In genomic region chr11:53108798-53109197, GRCm38 (mm10) we compare ENCODE assay signal across 23 mouse cellular contexts.
DNase-seq lines count a peak whose midpoint lies in the region; ATAC-seq and TF ChIP-seq lines count a peak whose summit lies in the region.
"Had no signal": no experiment of that assay in that cellular context is flagged by ENCODE, and none has a peak within 500 bp of the region (broad histone marks: within the 10 kb centered on the region; RNA-seq: fewer than 3 reads in every experiment).

No protein-coding gene starts in this region.

- H3K36me3 ChIP-seq in kidney, adult 2 months (ENCODE audit: control insufficient read depth, insufficient read depth, low read length): no peaks in the 10 kb centered on the region
- H3K36me3 ChIP-seq in intestine, embryonic 15.5 days: no peaks in the 10 kb centered on the region
- no peaks in the 10 kb centered on the region for H3K36me3 ChIP-seq in intestine, postnatal 0 days (ENCODE audit: control insufficient read depth, insufficient read depth)
- H3K36me3 ChIP-seq in midbrain, embryonic 13.5 days: no peaks in the 10 kb centered on the region
- H3K36me3 ChIP-seq: embryonic facial prominence, embryonic 10.5 days; embryonic facial prominence, embryonic 12.5 days; forebrain, embryonic 15.5 days; G1E had no signal

- no peak overlapping the region for H3K4me3 ChIP-seq in kidney, adult 2 months (ENCODE audit: insufficient read depth, low read depth, low read length)
- no peak overlapping the region for H3K4me3 ChIP-seq in intestine, embryonic 15.5 days (replicated peaks)
- no peak overlapping the region for H3K4me3 ChIP-seq in intestine, postnatal 0 days (ENCODE audit: low read depth, low read length)
- no peak overlapping the region for H3K4me3 ChIP-seq in midbrain, embryonic 13.5 days (replicated peaks)
- H3K4me3 ChIP-seq: embryonic facial prominence, embryonic 10.5 days; embryonic facial prominence, embryonic 12.5 days; forebrain, embryonic 13.5 days; forebrain, embryonic 15.5 days had no signal

- no peak overlapping the region for H3K9ac ChIP-seq in intestine, embryonic 15.5 days
- H3K9ac ChIP-seq in intestine, postnatal 0 days (ENCODE audit: low read depth, low read length): no peak overlapping the region
- H3K9ac ChIP-seq in midbrain, embryonic 13.5 days (replicated peaks): no peak overlapping the region
- H3K9ac ChIP-seq: embryonic facial prominence, embryonic 12.5 days; forebrain, embryonic 13.5 days; forebrain, embryonic 15.5 days had no signal

- peaks cover 13% of the 10 kb centered on the region; the same call in 1 of the 2 replicates for H3K4me1 ChIP-seq in kidney, adult 2 months (ENCODE audit: control insufficient read depth, insufficient read depth, low read length)
- H3K4me1 ChIP-seq in intestine, embryonic 15.5 days (replicated peaks): peaks cover 4% of the 10 kb centered on the region; the same call in 1 of the 2 replicates
- peaks cover 9% of the 10 kb centered on the region; the same call in 1 of the 2 replicates for H3K4me1 ChIP-seq in intestine, postnatal 0 days (replicated peaks; ENCODE audit: control insufficient read depth, insufficient read depth, low read length)
- H3K4me1 ChIP-seq in midbrain, embryonic 13.5 days (replicated peaks): no peaks in the 10 kb centered on the region
- H3K4me1 ChIP-seq: forebrain, embryonic 15.5 days had no signal

- H3K9me3 ChIP-seq in intestine, embryonic 15.5 days: no peaks in the 10 kb centered on the region
- H3K9me3 ChIP-seq in intestine, postnatal 0 days (ENCODE audit: control insufficient read depth): no peaks in the 10 kb centered on the region
- H3K9me3 ChIP-seq in midbrain, embryonic 13.5 days: no peaks in the 10 kb centered on the region
- H3K9me3 ChIP-seq: embryonic facial prominence, embryonic 10.5 days; embryonic facial prominence, embryonic 12.5 days; forebrain, embryonic 13.5 days; forebrain, embryonic 15.5 days; G1E had no signal

- peak; percentile 57 for ATAC-seq in intestine, embryonic 15.5 days
- peak; percentile 57 for ATAC-seq in intestine, postnatal 0 days
- no peak for ATAC-seq in megakaryocyte, adult 5-6 weeks (ENCODE audit: poor library complexity, severe bottlenecking)
- ATAC-seq in midbrain, embryonic 13.5 days: no peak
- ATAC-seq: activated CD4-positive, CD25-positive, alpha-beta regulatory T cell, adult 4 months; CD4-positive, CD25-positive, alpha-beta regulatory T cell, adult 4 months; forebrain, embryonic 13.5 days; forebrain, embryonic 15.5 days; Patski had no signal

- peak overlapping the region; percentile 69 for H3K27ac ChIP-seq in kidney, adult 2 months (ENCODE audit: insufficient read depth, low read depth, low read length)
- peak overlapping the region; percentile 67 for H3K27ac ChIP-seq in intestine, embryonic 15.5 days
- no peak overlapping the region; the same call in 1 of the 2 replicates for H3K27ac ChIP-seq in intestine, postnatal 0 days (ENCODE audit: low read depth, low read length)
- no peak overlapping the region for H3K27ac ChIP-seq in midbrain, embryonic 13.5 days
- H3K27ac ChIP-seq: embryonic facial prominence, embryonic 10.5 days; embryonic facial prominence, embryonic 12.5 days; forebrain, embryonic 13.5 days; forebrain, embryonic 15.5 days had no signal

- H3K4me2 ChIP-seq in intestine, embryonic 15.5 days (replicated peaks): no peak overlapping the region
- H3K4me2 ChIP-seq in intestine, postnatal 0 days (replicated peaks; ENCODE audit: low read depth): no peak overlapping the region
- H3K4me2 ChIP-seq in midbrain, embryonic 13.5 days (replicated peaks): no peak overlapping the region
- H3K4me2 ChIP-seq: embryonic facial prominence, embryonic 12.5 days; forebrain, embryonic 13.5 days; forebrain, embryonic 15.5 days had no signal

- TF ChIP-seq POLR2A in kidney, adult 2 months (IDR thresholded peaks at IDR 0.05; ENCODE audit: low read depth, low read length): no peak

- TF ChIP-seq CTCF in kidney, adult 2 months (conservative IDR thresholded peaks at IDR 0.05; ENCODE audit: insufficient read depth, insufficient read length, low read depth, low read length): no peak
- no peak for TF ChIP-seq CTCF in intestine, postnatal 0 days (IDR thresholded peaks at IDR 0.05; ENCODE audit: low read depth)

- DNase-seq in kidney, adult 2 months: no peak
- no peak for DNase-seq in kidney, adult 9 months
- DNase-seq: adrenal gland, adult 8-10 months; adrenal gland, postnatal 14 days; adrenal gland, postnatal 36 days; B cell, adult 2 months; cerebellum, adult 11-12 months; cerebellum, adult 2 months; cerebellum, adult 9-10 months; cerebellum, postnatal 10 days; cerebellum, postnatal 25 days had no signal

- H3K27me3 ChIP-seq in kidney, adult 2 months (replicated peaks; ENCODE audit: control insufficient read depth, insufficient read depth, low read length): no peaks in the 10 kb centered on the region
- H3K27me3 ChIP-seq in intestine, embryonic 15.5 days (replicated peaks): no peaks in the 10 kb centered on the region
- no peaks in the 10 kb centered on the region for H3K27me3 ChIP-seq in intestine, postnatal 0 days (replicated peaks; ENCODE audit: control insufficient read depth, insufficient read depth, low read length)
- peaks cover 3% of the 10 kb centered on the region; the same call in 1 of the 2 replicates for H3K27me3 ChIP-seq in midbrain, embryonic 13.5 days
- H3K27me3 ChIP-seq: embryonic facial prominence, embryonic 12.5 days; forebrain, embryonic 13.5 days; forebrain, embryonic 15.5 days had no signal

- WGBS in kidney, adult 2 months: 84% methylated on average over 6 of the region's 6 CpGs
- 81% methylated on average over 6 of the region's 6 CpGs for WGBS in intestine, embryonic 15.5 days
- 62% methylated on average over 6 of the region's 6 CpGs for WGBS in intestine, postnatal 0 days
- 97% methylated on average over 6 of the region's 6 CpGs for WGBS in midbrain, embryonic 13.5 days

Comparison
In these comparisons a context has a peak if more than half of its experiments do, and no peak if none do; other contexts are left out.
1. H3K27ac ChIP-seq: peak in kidney, adult 2 months (single experiment) and intestine, embryonic 15.5 days (single experiment); none in intestine, postnatal 0 days (single experiment) and midbrain, embryonic 13.5 days (single experiment).
2. ATAC-seq: peak in intestine, embryonic 15.5 days (single experiment) and intestine, postnatal 0 days (single experiment); none in megakaryocyte, adult 5-6 weeks (single experiment) and midbrain, embryonic 13.5 days (single experiment).